16 mouse cellular contexts compared by ENCODE assay signal in genomic region chr9:88059005-88059404, GRCm38 (mm10).
DNase-seq lines count a peak whose midpoint lies in the region; ATAC-seq and TF ChIP-seq lines count a peak whose summit lies in the region.
"Had no signal": no experiment of that assay in that cellular context is flagged by ENCODE, and none has a peak within 500 bp of the region (broad histone marks: within the 10 kb centered on the region; RNA-seq: fewer than 3 reads in every experiment).

No protein-coding gene starts in this region.

- no peak overlapping the region for H3K4me2 ChIP-seq in lung, embryonic 14.5 days
- H3K4me2 ChIP-seq in embryonic facial prominence, embryonic 15.5 days (replicated peaks) = no peak overlapping the region
- no peak overlapping the region for H3K4me2 ChIP-seq in forebrain, embryonic 14.5 days (ENCODE audit: low read length)
- no peak overlapping the region for H3K4me2 ChIP-seq in midbrain, embryonic 15.5 days
- H3K4me2 ChIP-seq: limb, embryonic 12.5 days had no signal

- no peak overlapping the region for H3K9ac ChIP-seq in lung, embryonic 14.5 days
- H3K9ac ChIP-seq in embryonic facial prominence, embryonic 15.5 days = no peak overlapping the region
- H3K9ac ChIP-seq in forebrain, embryonic 14.5 days (ENCODE audit: low read length) = no peak overlapping the region
- H3K9ac ChIP-seq in midbrain, embryonic 15.5 days = no peak overlapping the region
- H3K9ac ChIP-seq: limb, embryonic 12.5 days had no signal

- TF ChIP-seq CTCF in lung, embryonic 14.5 days (IDR thresholded peaks at IDR 0.05; ENCODE audit: low read depth) = no peak

- no peak overlapping the region for H3K4me3 ChIP-seq in lung, embryonic 14.5 days (ENCODE audit: low read depth, low read length)
- H3K4me3 ChIP-seq in embryonic facial prominence, embryonic 15.5 days (replicated peaks) = no peak overlapping the region
- no peak overlapping the region for H3K4me3 ChIP-seq in forebrain, embryonic 14.5 days (ENCODE audit: low read depth, low read length)
- no peak overlapping the region for H3K4me3 ChIP-seq in midbrain, embryonic 15.5 days
- H3K4me3 ChIP-seq: limb, embryonic 12.5 days had no signal

- no peaks in the 10 kb centered on the region for H3K9me3 ChIP-seq in lung, embryonic 14.5 days (ENCODE audit: low read depth, low read length)
- no peaks in the 10 kb centered on the region for H3K9me3 ChIP-seq in embryonic facial prominence, embryonic 15.5 days (replicated peaks)
- H3K9me3 ChIP-seq in forebrain, embryonic 14.5 days (replicated peaks; ENCODE audit: control insufficient read depth, low read length) = no peaks in the 10 kb centered on the region
- no peaks in the 10 kb centered on the region for H3K9me3 ChIP-seq in midbrain, embryonic 15.5 days

- peak overlapping the region; percentile 42; the same call in 1 of the 2 replicates for H3K27ac ChIP-seq in lung, embryonic 14.5 days (ENCODE audit: low read depth)
- H3K27ac ChIP-seq in embryonic facial prominence, embryonic 15.5 days (replicated peaks) = 0 out of 2 replicates have a peak overlapping the region, but pooled peaks have one; percentile 11
- H3K27ac ChIP-seq in forebrain, embryonic 14.5 days (ENCODE audit: low read depth, low read length) = 0 out of 2 replicates have a peak overlapping the region, but pooled peaks have one; percentile 23
- no peak overlapping the region for H3K27ac ChIP-seq in midbrain, embryonic 15.5 days
- H3K27ac ChIP-seq: limb, embryonic 12.5 days; macrophage had no signal

- no peaks in the 10 kb centered on the region for H3K27me3 ChIP-seq in lung, embryonic 14.5 days (ENCODE audit: insufficient read depth, low read length)
- H3K27me3 ChIP-seq in embryonic facial prominence, embryonic 15.5 days = no peaks in the 10 kb centered on the region
- H3K27me3 ChIP-seq in forebrain, embryonic 14.5 days (replicated peaks; ENCODE audit: control insufficient read depth, insufficient read depth, low read length) = no peaks in the 10 kb centered on the region
- H3K27me3 ChIP-seq in midbrain, embryonic 15.5 days (replicated peaks) = no peaks in the 10 kb centered on the region
- H3K27me3 ChIP-seq: CH12.LX had no signal

- ATAC-seq in lung, embryonic 14.5 days (ENCODE audit: insufficient read depth) = peak; percentile 77; the same call in 1 of the 2 replicates
- peak; percentile 47; the same call in 1 of the 2 replicates for ATAC-seq in embryonic facial prominence, embryonic 15.5 days (ENCODE audit: insufficient number of reproducible peaks, low FRiP score, low TSS enrichment, low read depth)
- ATAC-seq in forebrain, embryonic 14.5 days = peak; percentile 76
- peak; percentile 71 for ATAC-seq in midbrain, embryonic 15.5 days (replicated peaks)
- ATAC-seq: inflammation-experienced regulatory T-cells, adult 6 months had no signal

- DNase-seq in lung, embryonic 14.5 days = peak; percentile 13
- DNase-seq in lung, postnatal 4 days = no peak
- peak; percentile 37 for DNase-seq in forebrain, embryonic 14.5 days (ENCODE audit: low spot score)
- no peak for DNase-seq in frontal cortex, postnatal 10 days (ENCODE audit: low spot score in 2 of 2)
- no peak for DNase-seq in yolk sac, embryonic 10.5 days (ENCODE audit: low spot score)
- no peak for DNase-seq in right cerebral cortex, postnatal 4 days
- DNase-seq: cerebellum, postnatal 14 days; kidney, postnatal 25 days; spleen, adult 18-20 months; thymus, adult 18-20 months had no signal

- H3K4me1 ChIP-seq in lung, embryonic 14.5 days (ENCODE audit: insufficient read depth) = no peaks in the 10 kb centered on the region
- peaks cover 14% of the 10 kb centered on the region; the same call in 1 of the 2 replicates for H3K4me1 ChIP-seq in embryonic facial prominence, embryonic 15.5 days
- peaks cover 1% of the 10 kb centered on the region; the same call in 1 of the 2 replicates for H3K4me1 ChIP-seq in forebrain, embryonic 14.5 days (ENCODE audit: control insufficient read depth, insufficient read depth, low read length)
- H3K4me1 ChIP-seq in midbrain, embryonic 15.5 days = peaks cover 1% of the 10 kb centered on the region; the same call in 1 of the 2 replicates

- H3K36me3 ChIP-seq in lung, embryonic 14.5 days (ENCODE audit: insufficient read depth) = no peaks in the 10 kb centered on the region
- no peaks in the 10 kb centered on the region for H3K36me3 ChIP-seq in embryonic facial prominence, embryonic 15.5 days
- no peaks in the 10 kb centered on the region for H3K36me3 ChIP-seq in forebrain, embryonic 14.5 days (ENCODE audit: control insufficient read depth, insufficient read depth, low read length)
- no peaks in the 10 kb centered on the region for H3K36me3 ChIP-seq in midbrain, embryonic 15.5 days (replicated peaks)
- H3K36me3 ChIP-seq: limb, embryonic 12.5 days had no signal

- 64% methylated on average over 3 of the region's 3 CpGs for WGBS in lung, embryonic 14.5 days
- 81% methylated on average over 3 of the region's 3 CpGs for WGBS in embryonic facial prominence, embryonic 15.5 days
- WGBS in forebrain, embryonic 14.5 days = 46% methylated on average over 3 of the region's 3 CpGs
- 61% methylated on average over 3 of the region's 3 CpGs for WGBS in midbrain, embryonic 15.5 days

Comparison
In these comparisons a context has a peak if more than half of its experiments do, and no peak if none do; other contexts are left out.
1. DNase-seq: peak in lung, embryonic 14.5 days (single experiment) and forebrain, embryonic 14.5 days (single experiment); none in lung, postnatal 4 days (0 of 2), frontal cortex, postnatal 10 days (0 of 2), yolk sac, embryonic 10.5 days (single experiment) and right cerebral cortex, postnatal 4 days (single experiment).
2. Peak in every context shown above with its lines, with median percentiles within 50 percentile points of each other: ATAC-seq.